Mouse (Mus musculus): ENCODE results near the gene Vmn1r78. TPM values are rescaled to one million over a fixed set of nuclear protein-coding genes. Genes with fewer than 3 reads are reported as not detected.
"Not testable (repeated sequence)": the region's sequence is repeated elsewhere in the genome, so short reads cannot be mapped to it uniquely, and the experiment has no call there.

Gene Vmn1r78
- total RNA-seq (2012; rRNA removed) (not detected in 2 replicates), total RNA-seq (2014; rRNA removed) (not detected in 2 replicates), polyA plus RNA-seq (2012; ENCODE audit: insufficient read length, low read depth) (not detected in 2 replicates)

DNA sequence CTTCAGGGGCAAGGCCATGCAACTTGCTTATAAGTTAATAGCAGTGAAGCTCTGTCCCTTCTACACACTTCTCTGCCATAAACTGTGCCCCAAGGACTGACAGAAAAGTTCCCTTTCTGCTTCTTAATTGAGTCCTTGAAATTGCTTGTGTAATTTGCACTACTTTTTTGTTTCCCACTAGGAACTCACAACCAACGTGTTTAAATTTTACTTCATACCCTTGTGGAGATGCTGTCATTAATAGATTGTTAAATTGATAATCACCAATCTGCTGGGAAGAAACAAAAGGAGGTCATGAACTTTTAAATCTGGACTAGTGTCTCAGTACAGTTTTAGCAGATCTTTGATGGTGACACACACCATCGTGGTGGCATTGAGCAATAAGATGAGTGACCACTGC, at the start of gene Vmn1r78:
Gene Vmn1r78, plus strand, starts transcription at position 301 of the 400 bp plus-strand sequence.
- dilution Hi-C loops (cut with MboI; ENCODE audit: extremely low pct_ligation_motif_present, extremely low pct_unique_long_range_greater_than_20kb, low sequenced_read_pairs): no loop called here
- H3K36me3 ChIP-seq (replicated peaks in 1 of 2; ENCODE audit: control insufficient read depth in 1 of 2, insufficient read depth in 1 of 2, low read length in 1 of 2): no peaks in the 10 kb centered on the region
- H3K27ac ChIP-seq (ENCODE audit: insufficient read depth, low read depth): no peak within 1 kb of the TSS

DNA sequence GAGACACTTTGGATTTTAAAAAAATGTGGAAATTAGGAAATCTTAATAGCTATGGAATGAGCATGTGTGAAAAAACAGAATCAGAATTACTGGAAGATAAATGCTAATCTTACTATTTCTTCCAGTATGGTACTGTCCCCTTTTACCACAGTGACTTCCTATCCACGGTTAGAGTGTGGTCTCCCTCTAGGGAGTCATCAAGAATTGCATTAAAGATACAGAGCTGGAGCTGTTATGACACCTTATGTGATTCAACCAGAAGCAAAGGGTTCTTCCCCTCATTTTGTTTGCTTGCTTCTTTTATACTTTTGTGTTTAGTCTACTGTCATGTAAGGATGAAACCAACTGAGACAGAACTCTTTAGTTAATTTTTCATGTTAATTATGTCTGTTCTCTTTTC, 6.4 kb downstream of the Vmn1r78 start:
- dilution Hi-C loops (cut with MboI; ENCODE audit: extremely low pct_ligation_motif_present, extremely low pct_unique_long_range_greater_than_20kb, low sequenced_read_pairs); H3K4me3 ChIP-seq (replicated peaks in 1 of 3; ENCODE audit: low read depth in 2 of 3, low read length in 2 of 3, poor library complexity in 1 of 3); H3K4me1 ChIP-seq (ENCODE audit: control insufficient read depth in 1 of 2, insufficient read depth in 2 of 2); H3K9ac ChIP-seq (ENCODE audit: insufficient read depth, low read depth); H3K9me3 ChIP-seq (replicated peaks; ENCODE audit: low read length); in situ Hi-C loops (cut with MboI; ENCODE audit: low pct_ligation_motif_present, low pct_unique_long_range_greater_than_20kb, low sequenced_read_pairs); DNase-seq (ENCODE audit: extremely low read depth); H3K4me2 ChIP-seq (ENCODE audit: insufficient read depth, low read depth, poor library complexity, severe bottlenecking); H3K36me3 ChIP-seq (replicated peaks in 1 of 2; ENCODE audit: control insufficient read depth in 1 of 2, insufficient read depth in 1 of 2, low read length in 1 of 2); H3K27me3 ChIP-seq (replicated peaks); H3K27ac ChIP-seq (ENCODE audit: insufficient read depth, low read depth); H3K79me2 ChIP-seq (replicated peaks; ENCODE audit: control insufficient read depth, extremely low read depth, insufficient read depth, poor library complexity, severe bottlenecking): not testable (repeated sequence)

More for the DNA sequence above, at the start of gene Vmn1r78:
- DNase-seq (ENCODE audit: extremely low read depth): no peak
- Histone ChIP-seq H3K79me2 (replicated peaks; ENCODE audit: control insufficient read depth, extremely low read depth, insufficient read depth, poor library complexity, severe bottlenecking) (no peaks in the 10 kb centered on the region), H3K4me1 (ENCODE audit: control insufficient read depth in 1 of 2, insufficient read depth in 2 of 2) (no peaks in the 10 kb centered on the region), H3K9ac (ENCODE audit: insufficient read depth, low read depth) (no peak within 1 kb of the TSS), H3K27me3 (replicated peaks) (no peaks in the 10 kb centered on the region), H3K4me3 (replicated peaks in 1 of 3; ENCODE audit: low read depth in 2 of 3, low read length in 2 of 3, poor library complexity in 1 of 3) (no peak within 1 kb of the TSS), H3K9me3 (replicated peaks; ENCODE audit: low read length) (peaks cover 8% of the 10 kb centered on the region), H3K4me2 (ENCODE audit: insufficient read depth, low read depth, poor library complexity, severe bottlenecking) (no peak within 1 kb of the TSS)
- in situ Hi-C loops (cut with MboI; ENCODE audit: low pct_ligation_motif_present, low pct_unique_long_range_greater_than_20kb, low sequenced_read_pairs): no loop called here
- no peak for TF ChIP-seq MEF2A (IDR thresholded peaks at IDR 0.05; ENCODE audit: borderline replicate concordance, low read depth, low read length)

DNA sequence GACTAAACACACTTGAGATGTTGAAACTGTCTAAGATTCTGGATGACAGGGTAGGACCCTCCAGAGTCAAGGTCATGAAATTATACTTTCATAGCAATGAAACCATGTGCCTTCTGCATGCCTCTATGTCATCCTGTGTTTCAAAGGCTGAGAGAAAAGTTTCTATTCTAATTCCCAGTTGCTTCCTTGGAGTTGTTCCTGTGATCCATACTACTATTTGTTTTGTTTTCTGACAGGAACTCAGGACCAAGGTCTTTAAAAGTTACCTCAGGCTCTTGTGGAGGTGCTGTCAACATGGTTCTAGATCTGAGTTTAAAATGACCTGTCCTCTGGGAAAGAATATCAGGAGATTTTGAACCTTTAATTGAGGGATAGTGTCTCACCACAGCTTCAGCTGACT, 20.9 kb downstream of the Vmn1r78 start, which contains the start of gene Vmn1r79:
Gene Vmn1r79, plus strand, starts transcription at position 301 of the 400 bp plus-strand sequence.
- DNase-seq (ENCODE audit: extremely low read depth); H3K79me2 ChIP-seq (replicated peaks; ENCODE audit: control insufficient read depth, extremely low read depth, insufficient read depth, poor library complexity, severe bottlenecking); H3K4me3 ChIP-seq (replicated peaks in 1 of 3; ENCODE audit: low read depth in 2 of 3, low read length in 2 of 3, poor library complexity in 1 of 3); dilution Hi-C loops (cut with MboI; ENCODE audit: extremely low pct_ligation_motif_present, extremely low pct_unique_long_range_greater_than_20kb, low sequenced_read_pairs); H3K4me1 ChIP-seq (ENCODE audit: control insufficient read depth in 1 of 2, insufficient read depth in 2 of 2); H3K27me3 ChIP-seq (replicated peaks); H3K36me3 ChIP-seq (replicated peaks in 1 of 2; ENCODE audit: control insufficient read depth in 1 of 2, insufficient read depth in 1 of 2, low read length in 1 of 2); in situ Hi-C loops (cut with MboI; ENCODE audit: low pct_ligation_motif_present, low pct_unique_long_range_greater_than_20kb, low sequenced_read_pairs); H3K9me3 ChIP-seq (replicated peaks; ENCODE audit: low read length); H3K4me2 ChIP-seq (ENCODE audit: insufficient read depth, low read depth, poor library complexity, severe bottlenecking); H3K27ac ChIP-seq (ENCODE audit: insufficient read depth, low read depth); H3K9ac ChIP-seq (ENCODE audit: insufficient read depth, low read depth): not testable (repeated sequence)

DNA sequence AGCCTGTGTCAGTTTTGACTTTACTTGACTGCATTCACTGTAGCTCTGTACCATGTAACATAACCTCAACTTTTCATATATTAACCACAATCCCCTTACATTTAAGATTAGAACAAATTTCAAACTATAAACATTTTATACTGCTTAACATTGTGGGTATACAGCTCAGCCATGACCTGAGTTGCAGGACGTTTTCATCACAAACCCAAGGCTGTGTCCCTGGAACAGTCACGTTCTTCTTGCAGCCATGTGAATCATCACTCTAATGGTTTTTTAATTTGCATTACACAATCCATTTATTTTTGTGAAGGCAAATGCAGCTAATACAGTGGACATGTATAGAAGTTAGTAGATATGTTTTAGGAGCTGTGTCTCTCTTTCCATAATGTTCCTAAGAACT, 22.9 kb downstream of the Vmn1r78 start:
- H3K9ac ChIP-seq (ENCODE audit: insufficient read depth, low read depth); dilution Hi-C loops (cut with MboI; ENCODE audit: extremely low pct_ligation_motif_present, extremely low pct_unique_long_range_greater_than_20kb, low sequenced_read_pairs); DNase-seq (ENCODE audit: extremely low read depth): not testable (repeated sequence)

More for the DNA sequence above, 22.9 kb downstream of the Vmn1r78 start:
- H3K4me1 ChIP-seq (ENCODE audit: control insufficient read depth in 1 of 2, insufficient read depth in 2 of 2); H3K27me3 ChIP-seq (replicated peaks); H3K9me3 ChIP-seq (replicated peaks; ENCODE audit: low read length); H3K4me3 ChIP-seq (replicated peaks in 1 of 3; ENCODE audit: low read depth in 2 of 3, low read length in 2 of 3, poor library complexity in 1 of 3); H3K4me2 ChIP-seq (ENCODE audit: insufficient read depth, low read depth, poor library complexity, severe bottlenecking); H3K36me3 ChIP-seq (replicated peaks in 1 of 2; ENCODE audit: control insufficient read depth in 1 of 2, insufficient read depth in 1 of 2, low read length in 1 of 2); H3K27ac ChIP-seq (ENCODE audit: insufficient read depth, low read depth); in situ Hi-C loops (cut with MboI; ENCODE audit: low pct_ligation_motif_present, low pct_unique_long_range_greater_than_20kb, low sequenced_read_pairs); H3K79me2 ChIP-seq (replicated peaks; ENCODE audit: control insufficient read depth, extremely low read depth, insufficient read depth, poor library complexity, severe bottlenecking): not testable (repeated sequence)
